ENCODE assay signal across 37 mouse cellular contexts in genomic region chr8:104701900-104702299, GRCm38 (mm10). TPM values are rescaled to one million over a fixed set of nuclear protein-coding genes. Genes with fewer than 3 reads are reported as not detected.
"Had no signal": no experiment of that assay in that cellular context is flagged by ENCODE, and none has a peak within 500 bp of the region (broad histone marks: within the 10 kb centered on the region; RNA-seq: fewer than 3 reads in every experiment).

No protein-coding gene starts in this region.

- H3K27me3 ChIP-seq: embryonic facial prominence, embryonic 12.5 days; embryonic facial prominence, embryonic 15.5 days; forebrain, embryonic 12.5 days; forebrain, embryonic 13.5 days; forebrain, embryonic 15.5 days had no signal

- H3K4me3 ChIP-seq: embryonic facial prominence, embryonic 12.5 days; embryonic facial prominence, embryonic 15.5 days; erythroblast, embryonic 14.5 days; forebrain, embryonic 10.5 days; forebrain, embryonic 12.5 days; forebrain, embryonic 13.5 days; forebrain, embryonic 15.5 days; gastrocnemius, adult 2 months; heart, adult 2 months had no signal

- H3K9ac ChIP-seq: embryonic facial prominence, embryonic 12.5 days; embryonic facial prominence, embryonic 15.5 days; forebrain, embryonic 12.5 days; forebrain, embryonic 13.5 days; forebrain, embryonic 15.5 days; forebrain, postnatal 0 days had no signal

- H3K4me2 ChIP-seq: embryonic facial prominence, embryonic 12.5 days; embryonic facial prominence, embryonic 15.5 days; forebrain, embryonic 12.5 days; forebrain, embryonic 13.5 days; forebrain, embryonic 15.5 days had no signal

- DNase-seq: cerebellum, adult 2 months; cerebellum, adult 8-10 months; cerebellum, adult 9-10 months; cerebellum, adult 9-11 months; cerebellum, postnatal 10 days; cerebellum, postnatal 14 days; cerebellum, postnatal 25 days; cerebellum, postnatal 36 days; embryo, embryonic 11 days; forebrain, postnatal 0 days; gastrocnemius, adult 2 months; gastrocnemius, postnatal 10 days; gastrocnemius, postnatal 14 days; gastrocnemius, postnatal 25 days; gastrocnemius, postnatal 36 days; heart, adult 18-20 months; heart, adult 2 months had no signal

- ATAC-seq: forebrain, embryonic 13.5 days; forebrain, embryonic 14.5 days; forebrain, embryonic 15.5 days; forebrain, embryonic 16.5 days; forebrain, postnatal 0 days had no signal

- H3K4me1 ChIP-seq: embryonic facial prominence, embryonic 12.5 days; embryonic facial prominence, embryonic 15.5 days; forebrain, embryonic 10.5 days; forebrain, embryonic 12.5 days; forebrain, embryonic 13.5 days; forebrain, embryonic 15.5 days had no signal

- H3K36me3 ChIP-seq: embryonic facial prominence, embryonic 12.5 days; embryonic facial prominence, embryonic 15.5 days; forebrain, embryonic 10.5 days; forebrain, embryonic 12.5 days; forebrain, embryonic 15.5 days had no signal

- H3K27ac ChIP-seq: embryonic facial prominence, embryonic 12.5 days; embryonic facial prominence, embryonic 15.5 days; forebrain, embryonic 10.5 days; forebrain, embryonic 12.5 days; forebrain, embryonic 13.5 days; forebrain, embryonic 15.5 days; gastrocnemius, adult 2 months; heart, adult 2 months had no signal

- H3K9me3 ChIP-seq: embryonic facial prominence, embryonic 12.5 days; embryonic facial prominence, embryonic 15.5 days; forebrain, embryonic 10.5 days; forebrain, embryonic 12.5 days; forebrain, embryonic 13.5 days; forebrain, embryonic 15.5 days had no signal

RNA-seq across cellular contexts. Expression of gene Ces2a, which starts 31.9 kb away (rescaled TPM):
- total RNA-seq: common myeloid progenitor, adult 5-6 weeks; forebrain, postnatal 0 days; gastrocnemius, adult 18-20 months; gastrocnemius, adult 2 months; gastrocnemius, adult 8-10 months; gastrocnemius, postnatal 10 days; gastrocnemius, postnatal 14 days; gastrocnemius, postnatal 25 days; gastrocnemius, postnatal 36 days; gastrocnemius, postnatal 4 days; granulocyte monocyte progenitor cell, adult 5-6 weeks; heart, adult 18-20 months; heart, adult 2 months; heart, adult 8-10 months had no signal
- polyA plus RNA-seq: cerebellum, adult 2 months; cortical plate, adult 2 months; embryonic facial prominence, embryonic 11.5 days; embryonic facial prominence, embryonic 12.5 days; embryonic facial prominence, embryonic 14.5 days; embryonic facial prominence, embryonic 15.5 days; erythroblast, embryonic 14.5 days; forebrain, embryonic 10.5 days; forebrain, embryonic 11.5 days; forebrain, embryonic 12.5 days; forebrain, embryonic 13.5 days; forebrain, embryonic 14.5 days; forebrain, embryonic 15.5 days; forebrain, embryonic 16.5 days; forebrain, postnatal 0 days; frontal cortex, adult 2 months; heart, adult 2 months had no signal
